Mouse (Mus musculus): ENCODE measurements at regions not wholly inside any gene's neighbourhood (a gene's known extent, or its start where the extent isn't known, plus 50 kb on each side); places are given as distances from the start of the nearest gene placed in this dataset.

GRCm38 (mm10) chr9:113340036-113340435 is 368.0 kb downstream of the Pdcd6ip start:
- no peak for ATAC-seq (replicated peaks; ENCODE audit: low FRiP score, poor library complexity, severe bottlenecking)

- ATAC-seq (replicated peaks; ENCODE audit: low FRiP score, poor library complexity, severe bottlenecking): no peak
Observed at GRCm38 (mm10) chr9:113324489-113324888, 383.6 kb downstream of the Pdcd6ip start.

- no peak for ATAC-seq (replicated peaks; ENCODE audit: low FRiP score, poor library complexity, severe bottlenecking)
Observed at GRCm38 (mm10) chr9:113309707-113310574, 398.1 kb downstream of the Pdcd6ip start.

GRCm38 (mm10) chr9:113305761-113306160 is 402.3 kb downstream of the Pdcd6ip start:
- no peak for ATAC-seq (replicated peaks; ENCODE audit: low FRiP score, poor library complexity, severe bottlenecking)

DNA sequence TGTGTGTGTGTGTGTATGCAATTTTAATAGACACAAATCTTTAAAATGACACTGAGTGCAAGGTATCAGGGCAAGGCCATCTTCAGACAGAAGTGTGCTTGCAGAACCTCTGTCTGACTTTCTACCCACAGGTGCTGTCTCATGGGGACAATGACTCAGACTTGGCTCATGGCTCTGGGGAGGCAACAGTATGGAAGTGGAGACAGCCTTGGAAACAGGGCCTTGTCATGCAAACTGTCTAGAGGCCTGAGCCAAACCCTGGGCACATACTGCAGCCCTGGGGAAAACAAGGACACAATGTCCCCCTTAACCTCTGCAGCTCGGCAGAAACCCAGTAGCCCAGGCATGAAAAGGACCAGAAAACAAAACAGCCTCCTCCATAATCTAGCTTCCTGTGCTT is 405.6 kb downstream of the Pdcd6ip start:
- ATAC-seq (replicated peaks; ENCODE audit: low FRiP score, poor library complexity, severe bottlenecking): no peak

DNA sequence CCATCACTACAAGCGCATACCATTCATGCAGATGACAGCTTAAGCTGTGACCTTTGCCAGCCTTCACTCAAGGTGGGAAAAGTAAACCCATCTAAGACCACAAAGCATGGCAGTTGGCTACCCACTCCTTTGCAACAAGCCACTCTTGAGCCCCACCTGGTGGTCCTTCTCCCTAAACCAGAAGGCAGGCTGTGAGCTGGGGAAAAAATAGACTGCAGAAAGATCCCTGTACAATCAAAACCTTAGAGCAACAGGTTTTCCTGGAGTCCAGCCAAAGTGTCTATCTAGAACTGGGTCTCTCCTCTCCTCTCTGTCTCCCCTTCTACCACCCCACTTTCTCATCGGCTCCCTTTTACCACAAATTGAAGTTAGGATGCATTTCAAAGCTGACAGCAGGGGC is 407.2 kb downstream of the Pdcd6ip start:
- ATAC-seq (replicated peaks; ENCODE audit: low FRiP score, poor library complexity, severe bottlenecking): no peak

GRCm38 (mm10) chr9:113299900-113300299 is 408.2 kb downstream of the Pdcd6ip start:
- ATAC-seq (replicated peaks; ENCODE audit: low FRiP score, poor library complexity, severe bottlenecking): no peak

DNA sequence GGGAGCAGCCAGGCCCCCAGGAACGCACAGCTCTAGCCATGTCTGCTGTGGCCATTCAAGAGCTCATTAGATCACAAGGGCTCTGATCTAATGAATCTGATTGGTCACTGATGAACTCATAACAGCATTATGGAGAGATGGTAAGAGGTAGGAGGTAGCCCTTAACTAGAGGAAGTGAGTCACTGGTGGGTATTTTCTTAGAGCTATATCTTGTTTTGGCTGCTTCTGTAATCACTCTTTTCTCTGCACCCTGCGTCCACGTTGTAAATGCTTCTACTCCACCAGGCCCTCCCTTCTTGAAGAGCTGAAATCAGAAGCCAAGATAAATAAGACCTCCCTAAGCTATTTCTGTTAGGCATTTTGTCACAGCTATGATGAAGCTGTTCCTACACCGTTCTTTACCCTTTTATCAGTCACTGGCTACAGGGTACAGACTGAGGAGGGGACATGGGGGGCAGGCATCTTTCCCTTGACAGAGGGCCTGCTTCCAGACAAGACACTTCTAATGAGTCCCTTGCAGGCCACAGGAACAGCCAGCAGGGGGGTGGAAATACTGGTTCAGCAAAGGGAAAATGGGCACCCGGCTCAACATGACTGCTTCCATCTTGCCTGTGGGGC is 412.1 kb downstream of the Pdcd6ip start:
- ATAC-seq (replicated peaks; ENCODE audit: low FRiP score, poor library complexity, severe bottlenecking): no peak

GRCm38 (mm10) chr9:113287397-113287796 is 420.7 kb downstream of the Pdcd6ip start:
- no peak for ATAC-seq (replicated peaks; ENCODE audit: low FRiP score, poor library complexity, severe bottlenecking)

DNA sequence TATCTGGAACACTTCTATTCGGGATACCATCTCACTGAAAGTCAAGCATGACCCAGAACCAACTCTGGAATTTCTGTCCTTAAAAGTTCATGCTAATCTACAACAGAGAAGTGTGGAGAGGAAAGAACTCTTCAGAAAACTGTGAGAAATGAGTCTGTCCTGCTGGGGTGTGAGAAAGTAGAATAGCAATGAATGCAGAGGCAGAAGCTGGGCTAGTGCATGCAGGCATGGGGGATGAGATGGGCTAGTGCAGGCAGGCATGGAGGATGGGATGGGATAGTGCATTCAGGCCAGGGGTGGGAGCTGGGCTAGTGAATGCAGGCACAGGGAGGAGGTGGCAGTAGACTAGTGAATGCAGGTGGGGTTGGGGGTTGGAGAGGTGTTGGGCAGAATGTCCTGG is 424.8 kb downstream of the Pdcd6ip start:
- no peak for ATAC-seq (replicated peaks; ENCODE audit: low FRiP score, poor library complexity, severe bottlenecking)

GRCm38 (mm10) chr9:113270595-113270994 is 437.5 kb downstream of the Pdcd6ip start:
- ATAC-seq (replicated peaks; ENCODE audit: low FRiP score, poor library complexity, severe bottlenecking): no peak

DNA sequence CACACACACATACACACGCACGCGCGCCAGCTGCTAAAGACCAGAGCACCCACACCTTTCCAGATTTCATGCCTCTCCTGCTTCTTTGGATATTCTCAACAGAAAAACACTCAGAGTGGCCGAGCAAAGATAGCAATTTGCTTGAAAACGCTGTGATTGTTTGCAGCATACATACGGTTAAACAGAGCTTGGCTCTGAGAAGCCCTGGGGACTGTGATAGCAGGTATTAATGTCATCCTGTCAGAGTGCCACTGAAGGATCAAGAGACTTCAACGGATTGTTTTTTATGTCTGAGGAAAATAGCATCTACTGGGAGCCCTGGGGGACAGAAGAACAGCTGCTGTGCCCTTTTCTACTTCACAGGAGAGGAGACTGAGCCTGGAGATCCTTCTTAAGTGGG is 440.4 kb downstream of the Pdcd6ip start:
- no peak for ATAC-seq (replicated peaks; ENCODE audit: low FRiP score, poor library complexity, severe bottlenecking)

DNA sequence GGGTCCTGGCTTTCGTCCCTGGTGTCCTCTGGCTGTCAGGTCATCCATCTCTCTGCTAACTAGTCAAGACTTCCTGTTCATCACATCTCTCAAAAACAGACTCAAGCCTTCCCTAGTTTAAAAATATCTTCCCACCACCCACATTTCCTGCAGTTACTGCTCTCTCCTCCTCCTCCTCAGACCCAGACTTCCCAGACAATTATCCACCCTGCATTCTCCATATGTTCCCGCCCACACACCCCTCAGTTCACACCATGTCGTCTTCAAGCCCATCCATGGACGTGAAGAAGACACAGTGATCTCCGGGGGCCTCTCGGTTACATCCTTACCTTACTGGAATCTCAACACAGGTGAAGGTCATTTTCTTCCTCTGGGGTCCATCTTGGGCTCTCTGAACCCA is 444.4 kb downstream of the Pdcd6ip start:
- no peak for ATAC-seq (replicated peaks; ENCODE audit: low FRiP score, poor library complexity, severe bottlenecking)

DNA sequence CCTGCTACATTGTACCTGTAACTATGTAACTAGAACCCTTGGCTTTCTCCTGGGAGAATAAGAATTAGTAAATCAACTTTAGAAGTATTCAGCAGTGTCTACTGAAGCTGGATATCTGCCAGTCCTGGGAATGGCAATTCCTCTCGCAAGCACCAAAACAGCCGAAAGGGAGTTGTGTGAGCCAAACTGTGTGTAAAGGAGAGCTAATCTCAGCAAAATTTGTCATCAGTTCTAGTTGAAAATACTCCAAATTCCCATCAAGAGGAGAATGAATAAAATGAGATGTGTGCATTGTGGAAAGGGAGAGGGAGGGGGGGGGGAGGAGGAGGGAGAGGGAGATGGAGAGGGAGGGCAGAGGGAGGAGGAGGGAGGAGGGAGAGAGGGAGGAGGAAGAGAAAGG is 447.8 kb downstream of the Pdcd6ip start:
- no peak for ATAC-seq (replicated peaks; ENCODE audit: low FRiP score, poor library complexity, severe bottlenecking)

DNA sequence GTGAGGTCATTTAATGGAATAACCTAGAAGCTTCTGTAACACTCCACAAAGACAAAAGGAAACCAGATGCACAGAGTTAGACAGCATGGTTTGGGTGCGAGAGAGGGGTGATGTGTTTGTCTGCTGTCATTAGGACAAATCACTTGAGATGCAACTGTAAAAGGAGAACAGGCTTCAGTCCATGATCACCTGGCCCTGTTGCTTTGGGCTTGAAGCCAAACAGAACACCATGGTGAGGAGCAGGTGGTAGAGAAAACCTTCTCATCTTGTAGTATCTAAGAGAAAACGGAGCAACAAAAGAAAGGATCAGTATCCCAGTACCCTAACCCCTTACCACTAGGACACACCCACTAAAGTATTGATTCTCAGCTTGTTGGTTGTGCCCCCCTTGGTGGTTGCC is 449.5 kb downstream of the Pdcd6ip start:
- ATAC-seq (replicated peaks; ENCODE audit: low FRiP score, poor library complexity, severe bottlenecking): no peak

- ATAC-seq (replicated peaks; ENCODE audit: low FRiP score, poor library complexity, severe bottlenecking): no peak
Observed at GRCm38 (mm10) chr9:113248703-113249274, 459.3 kb downstream of the Pdcd6ip start.

DNA sequence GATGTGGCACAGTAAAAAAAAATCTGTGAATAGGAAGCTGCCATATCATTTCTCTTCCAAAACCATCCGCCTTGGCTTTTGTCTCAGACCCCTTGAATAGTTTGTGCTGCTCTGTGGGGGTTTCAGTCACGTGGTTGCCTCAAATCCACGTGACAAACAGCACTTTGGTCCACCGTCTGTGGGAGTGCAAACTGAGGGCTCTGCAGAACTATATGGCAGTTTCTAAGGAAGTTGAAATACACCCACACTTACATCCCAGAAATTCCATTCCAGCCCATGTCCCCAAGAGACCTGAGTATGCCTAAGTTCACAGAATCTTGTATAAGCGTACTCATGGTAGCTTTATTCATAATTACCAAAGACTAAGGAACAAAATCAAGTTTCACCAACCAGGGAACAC is 460.1 kb downstream of the Pdcd6ip start:
- no peak for ATAC-seq (replicated peaks; ENCODE audit: low FRiP score, poor library complexity, severe bottlenecking)

- no peak for ATAC-seq (replicated peaks; ENCODE audit: low FRiP score, poor library complexity, severe bottlenecking)
Observed at GRCm38 (mm10) chr9:113243870-113244269, 464.2 kb downstream of the Pdcd6ip start.

- no peak for ATAC-seq (replicated peaks; ENCODE audit: low FRiP score, poor library complexity, severe bottlenecking)
Observed at GRCm38 (mm10) chr9:113233370-113233769, 474.7 kb downstream of the Pdcd6ip start.

- no peak for ATAC-seq (replicated peaks; ENCODE audit: low FRiP score, poor library complexity, severe bottlenecking)
Observed at GRCm38 (mm10) chr9:113229391-113229790, 478.7 kb downstream of the Pdcd6ip start.

DNA sequence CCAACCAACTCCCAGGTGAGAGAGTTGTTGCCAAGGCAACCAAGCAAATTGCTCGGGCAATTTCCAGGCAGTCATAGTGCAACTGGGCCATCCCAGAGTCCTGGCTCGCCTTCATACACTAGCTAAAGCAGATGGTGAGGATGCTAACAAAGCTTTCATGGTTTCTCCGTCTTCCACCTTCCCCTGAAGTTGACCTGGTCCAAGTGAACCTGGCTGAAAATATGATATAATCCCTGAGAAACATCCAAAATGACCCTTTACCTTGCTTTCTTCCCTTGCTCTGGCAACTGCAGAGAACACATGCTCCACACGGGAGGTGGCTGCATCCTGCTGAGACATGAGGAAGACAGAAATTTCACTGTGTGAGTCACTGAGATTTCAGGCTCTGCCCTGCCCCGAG is 494.1 kb downstream of the Pdcd6ip start:
- ATAC-seq (replicated peaks; ENCODE audit: low FRiP score, poor library complexity, severe bottlenecking): no peak
